Mouse (Mus musculus) layer of hippocampus, adult 11-12 months (tissue): ENCODE measurements around the gene Tbx21.

Experiments used
- DNase-seq: peaks from one replicate; pipeline ENCODE4 v3.0.0; 2022; ENCODE audit warnings: low spot score

Tbx21 gene

DNA sequence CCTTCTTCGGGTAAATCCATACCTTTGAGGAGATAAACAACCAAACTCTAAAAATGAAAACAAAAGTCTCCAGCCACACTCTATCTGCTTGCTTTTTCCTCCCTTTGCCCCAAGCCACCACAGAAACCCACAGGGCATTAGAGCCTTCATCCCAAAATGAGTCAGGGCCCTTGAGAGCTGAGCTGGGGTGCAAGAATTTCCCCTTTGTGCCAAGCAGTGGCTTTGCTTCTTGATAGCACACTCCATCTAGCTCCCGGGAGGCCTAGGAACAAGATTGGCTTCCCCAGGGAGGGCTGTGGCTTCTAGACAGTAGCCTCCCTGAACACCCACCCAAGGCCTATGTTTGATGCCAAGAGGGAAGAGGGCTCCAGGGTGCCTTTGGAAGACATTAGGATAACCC lies 16.6 kb upstream of the Tbx21 start:
- no peak for DNase-seq

DNA sequence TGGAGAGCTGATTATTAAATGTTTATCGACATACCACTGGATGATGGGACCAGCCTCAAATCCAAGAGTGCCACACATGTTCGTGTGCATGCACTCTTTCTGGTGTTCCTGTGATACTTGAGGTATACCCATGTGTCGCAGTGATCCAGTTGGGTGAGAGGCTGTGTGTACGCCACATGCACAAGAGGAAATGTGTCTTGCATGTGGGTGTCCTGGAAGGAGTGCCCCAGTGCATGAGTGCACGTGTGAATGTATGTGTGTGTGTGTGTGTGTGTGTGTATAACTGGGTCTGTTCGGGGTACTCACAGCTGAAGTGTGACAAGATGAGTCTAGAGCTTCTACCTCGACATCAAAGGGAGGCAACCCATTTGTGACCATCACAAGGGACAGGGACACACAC lies 15.2 kb upstream of the Tbx21 start:
- DNase-seq, result no peak

DNA sequence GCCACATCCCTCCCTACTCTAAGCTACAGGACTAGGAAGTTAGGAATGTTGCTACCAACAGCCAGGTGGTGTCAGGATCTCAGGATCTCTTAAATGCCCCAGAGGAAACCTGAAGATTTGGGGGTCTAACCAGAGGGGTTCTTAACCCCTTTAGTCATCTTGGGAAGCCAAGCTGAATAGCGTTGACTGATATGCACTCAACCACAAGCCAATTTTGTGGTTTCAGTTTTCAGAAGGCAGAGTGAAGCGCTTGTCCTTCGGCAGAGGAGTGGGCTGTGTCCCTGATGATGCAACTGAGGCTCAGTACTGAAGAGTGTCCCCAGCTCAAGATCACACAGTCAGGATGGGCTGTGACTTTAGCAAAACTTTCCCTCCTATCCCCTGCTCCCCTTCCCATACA lies 13.8 kb upstream of the Tbx21 start:
- no peak for DNase-seq

DNA sequence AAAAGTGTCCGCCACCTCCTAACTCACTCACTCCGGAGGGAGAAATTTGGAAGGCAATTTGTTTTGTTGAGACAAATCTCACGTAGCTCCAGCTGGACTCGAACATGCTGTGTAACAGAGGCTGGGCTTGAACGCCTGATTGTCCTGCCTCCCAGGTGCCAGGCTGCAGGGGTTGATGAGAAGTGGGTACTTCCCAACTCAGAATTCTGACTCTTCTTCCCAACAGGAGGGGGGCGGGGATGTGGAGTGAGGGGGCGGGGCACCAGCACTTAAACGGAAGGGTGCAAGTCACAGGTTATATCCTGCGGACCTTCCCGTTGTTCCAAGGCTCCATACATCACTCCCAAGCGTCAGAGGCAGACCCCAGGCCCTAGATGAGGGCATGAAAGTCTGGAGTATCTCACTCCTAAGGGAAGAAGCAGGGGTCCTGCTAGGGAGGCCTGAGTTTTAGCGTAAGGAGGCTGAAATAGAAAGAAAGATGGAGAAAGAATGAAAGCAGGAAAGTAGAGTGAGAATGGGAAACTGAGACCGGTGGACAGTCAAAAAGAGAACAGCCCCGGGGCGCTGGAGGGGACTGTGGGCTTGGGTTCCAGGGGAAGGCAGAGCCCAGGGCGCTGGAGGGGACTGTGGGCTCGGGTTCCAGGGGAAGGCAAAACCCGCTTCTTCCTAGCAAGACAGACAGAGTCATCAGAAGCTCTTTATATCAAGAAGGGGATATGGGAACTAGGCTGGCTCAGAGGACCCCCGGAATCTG lies 12.5 kb upstream of the Tbx21 start:
- no peak for DNase-seq

DNA sequence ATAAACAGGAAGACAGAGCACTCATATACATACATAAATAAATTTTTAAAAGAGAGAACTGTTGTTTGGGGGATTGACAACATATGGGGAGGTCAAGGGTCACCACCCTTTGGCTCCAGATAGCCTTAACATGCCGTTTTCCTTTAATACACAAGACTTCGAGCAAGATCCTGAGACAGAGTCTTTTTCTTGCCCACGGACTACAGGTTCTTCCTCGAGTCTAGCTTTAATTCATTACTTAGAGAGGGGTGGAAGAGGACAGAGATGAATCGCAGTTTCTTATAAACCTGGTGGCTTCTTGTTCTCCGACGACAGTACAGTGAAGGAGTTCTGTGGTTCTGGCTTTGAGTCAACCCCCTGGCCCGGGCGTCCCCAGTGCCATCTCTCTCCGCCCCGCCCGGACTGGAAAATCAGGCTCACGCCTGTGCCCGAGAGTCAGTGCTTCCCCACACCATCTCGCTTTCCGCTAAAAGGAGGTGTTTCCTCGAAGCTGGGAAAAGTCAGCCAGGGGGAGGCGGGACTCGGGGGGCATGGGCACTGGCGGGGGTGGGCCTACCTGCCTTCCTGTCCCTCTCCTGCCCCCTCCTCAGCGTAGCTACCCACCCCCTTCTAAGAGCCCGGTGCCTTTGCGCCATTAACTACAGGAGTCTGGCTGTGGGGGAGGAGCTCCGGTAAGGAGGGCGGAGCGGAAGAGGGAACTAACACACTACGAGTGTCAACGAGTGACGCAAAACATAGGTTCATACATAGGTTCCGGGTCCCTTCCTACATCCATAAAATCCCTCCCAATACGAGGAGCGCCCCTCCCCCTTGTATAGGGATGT lies 11.7 kb upstream of the Tbx21 start:
- no peak for DNase-seq

DNA sequence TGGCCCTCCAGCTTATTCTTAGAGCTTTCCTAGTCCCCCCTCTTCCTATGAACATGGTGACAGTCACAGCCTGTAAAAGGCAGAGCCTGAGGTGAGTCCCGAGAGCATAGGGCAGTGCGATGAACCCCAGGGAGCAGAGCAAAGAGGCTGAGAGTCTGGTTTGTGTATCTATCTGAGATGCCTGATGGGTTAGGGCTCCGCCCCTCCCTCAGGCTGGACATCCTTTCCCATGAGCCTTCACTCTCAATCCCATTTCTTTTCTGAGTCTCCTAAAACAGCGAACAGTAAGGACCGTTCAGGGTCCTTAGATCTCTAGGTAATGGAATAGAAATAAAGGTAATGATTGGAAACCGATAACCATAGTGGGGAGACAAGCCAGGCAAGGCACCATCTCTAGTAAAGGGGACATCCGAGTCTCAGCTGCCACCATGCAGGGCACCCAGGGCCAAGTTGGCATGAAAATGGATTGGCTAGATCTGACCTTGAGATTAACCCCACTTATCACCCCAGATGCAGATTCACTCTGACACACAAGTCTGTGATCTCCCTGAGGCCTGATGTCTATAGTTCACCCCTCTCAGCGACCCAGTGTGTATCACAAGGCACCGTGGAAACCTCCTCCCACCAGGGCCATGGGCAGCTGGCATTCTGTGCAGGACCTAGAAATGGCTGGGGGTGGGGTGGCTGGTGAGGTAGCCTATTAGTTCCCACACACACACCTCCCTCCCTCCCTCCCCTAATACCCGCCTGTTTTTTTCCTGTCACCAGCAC lies 9.3 kb upstream of the Tbx21 start:
- no peak for DNase-seq

DNA sequence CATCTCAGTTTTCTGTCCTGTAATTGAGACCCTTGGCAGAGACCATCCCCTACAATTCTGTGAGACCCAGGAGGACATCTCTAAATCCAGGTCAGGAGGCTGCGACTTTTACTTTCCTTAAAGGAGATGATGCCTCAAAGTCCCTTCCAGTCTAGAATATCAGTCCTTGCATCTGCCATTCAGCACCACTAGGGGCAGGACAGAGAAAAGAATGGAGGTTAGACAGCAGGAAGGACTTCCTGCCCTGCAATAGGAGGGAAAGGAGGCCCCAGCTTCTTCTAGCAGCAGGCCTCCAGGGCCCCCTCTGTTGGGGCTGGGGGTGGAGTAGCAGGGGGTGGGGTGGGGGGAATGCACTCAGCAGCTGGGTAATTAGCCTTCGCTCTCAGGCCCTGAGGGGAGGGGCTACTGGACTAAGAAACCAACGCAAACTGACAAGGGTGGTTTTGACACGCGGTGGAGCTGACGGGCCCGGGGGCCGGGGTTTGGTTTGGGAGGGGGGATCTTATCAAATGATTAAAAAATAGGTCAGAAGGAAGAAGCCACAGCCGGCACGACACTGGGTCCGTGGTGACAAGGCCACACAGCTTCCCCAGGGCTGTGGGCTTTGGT lies 8.3 kb upstream of the Tbx21 start:
- no peak for DNase-seq

DNA sequence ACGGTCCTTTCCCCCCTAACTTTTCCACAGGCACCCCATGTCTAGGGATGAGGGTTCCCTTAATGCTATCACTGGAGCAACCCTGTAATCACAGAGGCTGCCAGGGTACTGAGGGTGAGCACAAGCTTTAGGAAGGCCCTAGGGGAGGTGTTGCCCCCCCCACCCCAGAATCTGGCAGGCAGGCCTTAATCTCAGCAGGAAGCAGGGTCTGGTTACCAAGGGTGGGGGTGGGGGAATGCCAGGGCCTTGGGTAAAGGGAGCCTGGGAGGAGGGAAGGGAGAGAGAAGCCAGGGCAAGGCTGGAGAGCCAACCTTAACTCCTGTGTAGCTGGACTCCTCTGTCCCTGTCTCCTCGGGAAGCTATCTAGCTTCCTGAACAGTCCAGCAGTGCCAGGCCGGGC lies 5.5 kb upstream of the Tbx21 start:
- DNase-seq, result no peak

DNA sequence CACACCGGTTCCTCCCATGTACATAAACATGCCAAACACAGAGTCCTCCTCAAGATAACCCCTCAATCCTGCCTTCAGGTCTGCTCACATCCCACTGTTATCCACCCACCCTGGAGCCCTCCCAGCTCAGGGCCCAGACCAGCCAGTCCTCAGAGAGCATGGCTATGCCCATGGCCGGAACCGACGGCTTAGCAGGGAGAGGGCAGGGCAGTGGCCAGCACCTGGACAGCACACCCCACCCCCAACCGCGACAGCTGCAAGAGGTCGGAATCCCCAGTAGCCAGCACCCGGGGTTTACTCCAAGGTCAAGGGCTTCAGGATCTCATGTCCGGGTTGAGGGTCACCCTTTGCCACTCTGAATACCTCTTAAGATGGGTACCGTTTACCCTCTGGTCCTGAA lies 5.1 kb upstream of the Tbx21 start:
- DNase-seq, result no peak

DNA sequence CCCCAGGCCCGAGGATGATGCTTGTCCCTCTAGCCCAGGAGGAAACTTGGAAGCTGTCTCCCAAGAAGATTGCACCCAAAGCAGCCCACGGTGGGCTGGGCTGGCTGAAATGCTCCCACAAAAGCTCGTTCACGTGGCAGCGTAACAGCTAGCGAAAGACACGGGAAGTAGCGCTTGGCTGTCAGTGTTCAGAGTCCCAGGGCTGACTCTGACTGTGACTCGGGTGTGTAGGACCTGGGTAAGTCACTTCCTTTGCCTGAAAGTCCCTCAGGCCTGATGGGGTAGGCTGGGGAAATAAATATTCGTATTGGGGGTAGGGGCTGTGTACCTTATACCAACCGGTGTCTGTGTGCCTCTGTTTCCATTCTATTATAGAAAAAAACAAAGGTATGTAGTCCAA lies 666 bp upstream of the Tbx21 start:
- no peak for DNase-seq

DNA sequence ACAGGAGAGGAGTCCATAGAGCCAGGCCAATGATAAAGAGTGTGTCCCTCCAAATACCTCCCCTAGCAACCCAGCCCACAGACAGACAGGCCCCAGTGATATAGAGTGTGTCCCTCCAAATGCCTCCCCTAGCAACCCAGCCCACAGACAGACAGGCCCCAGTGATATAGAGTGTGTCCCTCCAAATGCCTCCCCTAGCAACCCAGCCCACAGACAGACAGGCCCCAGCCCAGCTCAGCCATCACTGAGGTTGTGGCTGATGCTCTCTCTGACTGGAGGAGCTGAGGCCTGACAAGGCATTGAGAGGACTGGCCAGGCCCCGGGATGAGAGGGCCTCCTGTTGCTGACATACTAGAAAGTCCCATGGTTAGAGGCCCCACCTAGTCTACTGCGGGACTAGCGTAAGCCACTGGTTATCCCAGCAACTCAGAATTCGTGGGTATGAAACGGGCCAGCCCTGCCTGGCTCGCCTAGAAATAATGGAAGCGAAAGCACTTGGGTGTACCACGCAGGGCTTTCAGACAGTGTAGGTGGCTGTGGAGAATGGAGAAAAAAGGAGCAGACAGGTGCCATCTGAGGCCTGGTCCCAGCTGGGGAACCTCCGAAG lies 2.5 kb downstream of the Tbx21 start:
- no peak for DNase-seq

DNA sequence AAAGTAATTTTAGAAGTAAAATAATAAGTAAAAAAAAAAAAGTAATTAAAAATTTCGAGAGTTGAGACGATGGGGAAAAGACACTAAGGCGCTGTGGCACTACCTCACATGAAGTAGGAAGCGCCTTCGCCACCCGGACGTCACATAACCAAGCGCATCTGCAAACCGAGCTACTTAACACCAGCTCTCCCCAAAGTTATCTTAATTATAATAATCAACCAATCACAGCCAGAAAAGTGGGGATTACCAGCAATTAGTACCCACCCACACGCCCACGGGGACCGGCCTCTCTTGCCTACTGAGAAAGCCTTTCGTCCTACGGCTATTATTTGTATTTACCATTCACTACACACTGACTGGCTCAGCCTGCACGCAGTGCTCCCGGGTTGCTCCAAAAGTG lies 6.2 kb downstream of the Tbx21 start:
- no peak for DNase-seq

DNA sequence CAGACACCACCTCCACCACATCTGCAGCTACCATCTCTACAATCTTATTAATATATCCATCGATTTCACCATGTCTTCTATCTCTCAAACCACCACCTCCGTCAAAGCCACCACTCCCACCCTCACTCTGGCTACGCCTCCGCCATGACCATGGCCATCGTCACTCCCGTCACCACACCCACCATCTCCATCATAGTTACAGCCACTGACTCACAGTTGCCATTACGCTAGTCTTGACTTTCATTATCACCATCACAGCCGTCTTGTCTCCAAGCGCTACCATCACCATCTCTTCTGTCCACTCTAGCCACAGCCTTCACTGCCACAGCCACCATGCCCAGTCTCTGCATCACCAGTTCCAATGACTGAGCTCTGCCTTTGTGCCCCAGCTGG lies 11.0 kb downstream of the Tbx21 start:
- DNase-seq, result no peak

DNA sequence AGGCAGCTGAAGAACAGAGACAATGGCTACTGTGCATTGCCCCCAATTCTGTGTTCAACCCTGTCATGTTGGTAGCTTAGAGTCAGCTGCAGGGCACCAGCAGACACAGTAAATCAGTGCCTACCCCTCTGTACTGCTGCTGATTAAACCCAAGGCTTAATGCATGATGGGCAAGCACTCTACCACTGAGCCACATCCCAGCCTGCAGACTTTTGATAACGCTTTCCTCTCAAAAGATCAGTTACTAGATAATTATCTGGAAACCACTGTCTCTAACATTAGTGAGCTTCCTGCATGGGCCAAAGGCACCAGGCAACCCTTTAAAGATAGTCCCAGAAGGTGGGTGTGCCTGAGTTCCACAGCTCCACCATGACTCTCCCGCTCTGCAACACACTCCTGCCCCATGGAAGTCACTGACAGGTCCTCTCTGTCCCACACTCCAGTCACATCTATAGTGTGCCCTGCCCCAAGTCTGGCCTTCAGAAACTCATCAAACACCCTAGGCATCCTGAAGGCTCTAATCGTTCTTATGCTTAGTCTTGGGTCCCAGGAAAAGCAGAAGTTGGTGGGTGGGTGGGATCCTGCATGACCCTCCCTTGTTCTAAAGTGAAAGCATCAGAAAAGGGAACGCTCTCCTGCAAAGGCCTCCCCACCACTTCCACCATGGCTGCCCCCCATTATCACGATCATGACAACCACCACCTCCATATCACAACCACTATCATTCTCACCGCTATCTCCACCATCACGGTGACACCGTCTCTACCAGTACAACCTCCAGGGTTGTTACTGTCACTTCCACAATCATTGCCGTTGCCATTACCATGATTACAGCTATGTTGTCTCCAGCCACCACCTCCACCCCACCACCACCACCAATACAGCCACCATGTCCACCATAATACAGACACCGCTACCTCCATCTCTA lies 11.7 kb downstream of the Tbx21 start:
- no peak for DNase-seq

DNA sequence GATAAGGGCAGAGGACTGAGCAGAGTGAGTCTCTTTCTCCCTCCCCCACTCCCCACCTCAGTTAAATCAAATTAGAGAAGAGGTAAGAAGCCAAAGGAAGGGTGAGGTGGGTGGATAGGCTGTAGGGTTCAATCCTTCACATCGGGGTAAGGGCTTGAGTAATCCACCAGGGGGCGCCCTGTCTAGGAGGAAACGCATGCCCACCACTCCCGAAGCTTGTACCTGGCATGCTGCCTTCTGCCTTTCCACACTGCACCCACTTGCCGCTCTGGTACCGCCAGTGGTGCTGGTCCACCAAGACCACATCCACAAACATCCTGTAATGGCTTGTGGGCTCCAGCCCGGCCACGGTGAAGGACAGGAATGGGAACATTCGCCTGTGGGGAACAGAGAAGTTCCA lies 13.4 kb downstream of the Tbx21 start:
- DNase-seq, result peak; percentile 57

DNA sequence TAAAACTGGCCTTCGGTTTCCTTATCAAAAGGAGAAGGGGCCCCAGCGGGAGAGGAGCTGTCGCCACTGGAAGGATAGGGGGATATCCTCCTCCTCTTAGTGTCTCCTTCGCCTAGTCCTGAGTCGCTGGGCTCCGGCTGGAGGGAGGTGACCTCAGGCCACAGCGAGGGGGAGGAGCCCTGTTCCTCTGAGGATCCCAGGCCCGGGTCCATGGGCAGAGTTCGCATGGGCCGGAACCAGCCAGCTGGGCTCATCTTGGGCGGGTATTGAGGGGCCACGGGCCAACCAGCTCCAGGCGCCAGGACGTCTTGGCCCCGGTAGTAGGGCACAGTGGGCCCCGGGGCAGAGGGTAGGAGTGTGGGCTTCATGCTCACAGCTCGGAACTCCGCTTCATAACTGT lies 16.3 kb downstream of the Tbx21 start:
- no peak for DNase-seq

DNA sequence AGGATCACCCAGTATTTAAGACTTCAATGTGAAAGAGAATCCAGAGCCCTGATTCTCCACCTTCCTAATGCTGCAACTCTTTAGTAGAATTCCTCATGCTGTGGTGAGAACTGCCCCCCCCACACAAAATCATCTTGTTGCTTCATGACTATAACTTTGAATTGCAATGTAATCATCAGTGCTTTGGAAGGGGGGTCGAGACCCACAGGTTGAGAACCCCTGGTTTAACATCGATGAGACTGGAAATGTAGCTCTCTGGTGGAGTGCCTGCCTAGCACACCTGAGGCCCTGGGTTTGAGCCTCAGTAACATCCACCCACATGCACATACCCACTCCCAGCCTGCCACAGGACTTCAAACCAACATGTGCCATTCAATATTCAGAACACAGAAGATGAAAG lies 20.5 kb downstream of the Tbx21 start:
- DNase-seq, result no peak

DNA sequence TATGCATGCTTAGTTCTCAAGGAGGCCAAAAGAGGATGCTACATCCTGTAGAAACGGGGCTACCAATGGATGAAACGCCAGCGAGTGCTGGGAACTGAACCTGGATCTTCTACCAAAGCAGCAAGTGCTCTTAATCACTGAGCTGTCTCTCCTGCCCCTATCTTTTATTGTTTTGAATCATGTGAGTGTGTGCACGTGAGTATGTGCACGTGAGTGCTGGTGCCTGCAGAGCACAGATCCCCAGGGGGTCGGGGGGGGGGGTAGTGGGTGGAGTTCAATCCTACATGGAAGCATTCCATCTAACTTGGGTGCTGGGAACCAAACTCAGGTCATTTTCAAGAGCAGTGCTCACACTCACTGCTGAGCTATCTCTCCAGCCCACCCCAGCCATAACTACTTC lies 28.8 kb downstream of the Tbx21 start:
- no peak for DNase-seq

DNA sequence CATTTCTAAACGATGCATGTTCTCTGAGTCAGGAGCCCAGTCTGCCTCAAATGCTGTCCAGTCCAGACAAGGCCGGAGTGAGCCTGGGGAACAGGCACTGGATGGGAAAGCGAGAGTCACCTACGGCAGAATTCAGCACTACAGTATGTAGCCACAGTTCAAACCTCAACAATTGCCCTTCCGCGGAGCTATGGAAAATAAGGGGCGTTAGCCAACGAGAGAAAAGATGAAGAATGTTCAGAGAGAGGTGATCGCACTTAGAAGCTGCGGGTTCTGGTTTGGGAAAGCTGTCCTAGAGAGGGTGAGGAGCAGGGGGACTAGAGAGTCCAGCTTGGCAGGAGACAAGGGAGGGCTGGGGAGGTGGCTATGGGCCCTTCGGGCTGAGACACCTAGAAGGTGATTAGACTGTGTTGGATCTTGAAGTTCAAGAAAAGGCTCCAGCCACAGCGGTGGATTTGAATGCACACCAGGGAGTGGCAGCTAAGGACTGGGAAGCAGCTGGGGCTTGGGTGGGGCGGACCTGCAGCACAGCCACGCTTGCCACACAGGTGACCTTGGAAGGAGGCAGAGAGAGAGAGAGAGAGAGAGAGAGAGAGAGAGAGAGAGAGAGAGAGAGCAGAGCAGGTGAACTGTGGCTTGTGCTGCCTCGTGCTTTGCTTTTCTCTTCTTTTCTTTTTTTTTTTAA lies 30.2 kb downstream of the Tbx21 start:
- DNase-seq, result no peak

DNA sequence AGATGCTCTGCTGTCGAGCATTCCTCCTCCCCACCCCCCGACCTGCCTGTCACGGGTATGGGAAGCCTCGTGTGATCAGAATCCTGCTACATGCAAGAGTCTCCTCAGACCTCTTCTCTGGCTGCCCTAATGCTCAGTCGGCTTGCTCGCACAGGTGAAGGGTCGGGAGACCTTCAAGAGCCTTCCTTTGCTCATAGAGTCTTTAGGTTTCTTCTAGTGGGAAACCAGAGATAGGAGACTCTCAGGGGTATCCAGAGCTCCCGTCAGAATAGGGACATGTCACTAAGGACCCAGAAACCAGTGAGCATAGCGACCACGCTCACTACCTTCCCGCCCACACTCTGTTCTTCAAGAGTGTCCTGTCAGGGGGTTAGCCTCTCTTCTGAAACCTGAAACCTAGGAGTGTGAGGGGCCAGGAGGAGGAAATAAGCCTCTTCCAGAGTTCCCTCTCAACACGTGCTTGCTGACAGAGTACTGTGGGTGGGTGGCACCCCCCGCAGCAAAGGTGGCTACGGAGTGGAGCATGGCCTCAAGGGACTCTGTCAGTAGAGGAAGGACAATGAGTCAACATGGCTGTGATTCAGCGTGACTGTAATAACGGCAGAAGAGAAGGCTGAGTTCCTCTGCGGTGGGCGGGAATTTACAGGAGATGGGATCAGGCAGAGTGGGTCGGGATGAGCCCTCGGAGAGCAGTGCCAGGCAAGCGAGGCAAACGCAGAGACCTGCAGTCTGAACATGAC lies 31.6 kb downstream of the Tbx21 start:
- DNase-seq, result peak; percentile 31
